15 mouse cellular contexts compared by ENCODE assay signal in genomic region chrX:38247601-38248000, GRCm38 (mm10). TPM values are rescaled to one million over a fixed set of nuclear protein-coding genes. Genes with fewer than 3 reads are reported as not detected.
"Had no signal": no experiment of that assay in that cellular context is flagged by ENCODE, and none has a peak within 500 bp of the region (broad histone marks: within the 10 kb centered on the region; RNA-seq: fewer than 3 reads in every experiment).

No protein-coding gene starts in this region.

- H3K4me1 ChIP-seq: liver, embryonic 15.5 days; stomach, embryonic 15.5 days had no signal

- H3K36me3 ChIP-seq: limb, embryonic 10.5 days; liver, embryonic 15.5 days; midbrain, embryonic 12.5 days; neural tube, embryonic 12.5 days; stomach, embryonic 15.5 days had no signal

- H3K4me3 ChIP-seq: left cerebral cortex, adult 2 months; limb, embryonic 10.5 days; liver, embryonic 15.5 days; midbrain, embryonic 12.5 days; neural tube, embryonic 12.5 days; stomach, embryonic 15.5 days had no signal

- H3K4me2 ChIP-seq: liver, embryonic 11.5 days; liver, embryonic 15.5 days; midbrain, embryonic 12.5 days; neural tube, embryonic 12.5 days; stomach, embryonic 15.5 days had no signal

- DNase-seq: kidney, postnatal 25 days; lung, adult 2 months; lung, postnatal 10 days; lung, postnatal 4 days; spleen, adult 18-20 months; thymus, adult 2 months; thymus, postnatal 36 days had no signal

- H3K9me3 ChIP-seq: limb, embryonic 10.5 days; liver, embryonic 15.5 days; midbrain, embryonic 12.5 days; neural tube, embryonic 12.5 days; stomach, embryonic 15.5 days had no signal

- H3K27me3 ChIP-seq: neural tube, embryonic 12.5 days; stomach, embryonic 15.5 days had no signal

- H3K9ac ChIP-seq: liver, embryonic 15.5 days; midbrain, embryonic 12.5 days; neural tube, embryonic 12.5 days; stomach, embryonic 15.5 days had no signal

- H3K27ac ChIP-seq: left cerebral cortex, adult 2 months; limb, embryonic 10.5 days; liver, embryonic 15.5 days; midbrain, embryonic 12.5 days; neural tube, embryonic 12.5 days; stomach, embryonic 15.5 days had no signal

RNA-seq across cellular contexts. Expression of gene Tmem255a, which starts 4.6 kb away (rescaled TPM):
- total RNA-seq: megakaryocyte, adult 5-6 weeks had no signal
